Mouse (Mus musculus): ENCODE results near the gene Snrpd3.

GRCm38 (mm10) chr10:75516724-75517072 is 653 bp upstream of the Snrpd3 start:
- TF ChIP-seq POLR2A (IDR thresholded peaks at IDR 0.05; ENCODE audit: low read depth, low read length), result no peak
- no peak for TF ChIP-seq CTCF (conservative IDR thresholded peaks at IDR 0.05; ENCODE audit: insufficient read depth, insufficient read length, low read depth, low read length)

All from kidney, adult 2 months (tissue).